Mouse (Mus musculus): Measurements from ENCODE around the gene Pvalb. TPM values are rescaled to one million over a fixed set of nuclear protein-coding genes. Genes with fewer than 3 reads are reported as not detected.

Pvalb gene
- polyA plus RNA-seq, 1 experiment from 2014 or later = not detected

DNA sequence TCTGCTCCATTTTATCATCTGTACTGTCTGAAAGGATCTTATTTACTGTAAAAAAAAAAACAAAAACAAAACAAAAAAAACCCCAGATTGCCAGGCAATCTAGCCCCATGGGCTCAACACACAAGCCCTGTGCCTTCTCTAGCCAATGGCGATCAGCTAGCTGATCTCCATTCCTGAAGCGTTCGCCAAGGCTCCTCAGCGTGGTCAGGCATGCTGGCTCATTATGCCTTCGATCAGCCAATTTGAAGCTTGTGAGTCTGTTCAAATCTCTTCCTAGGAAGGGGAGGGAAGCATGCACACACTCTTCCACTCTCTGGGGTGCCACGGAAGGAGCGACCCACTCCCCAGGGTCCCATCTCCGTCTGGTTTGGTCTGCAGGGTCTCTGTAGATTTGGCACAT lies 48.9 kb downstream of the Pvalb start:
- no peak overlapping the region for H3K4me3 ChIP-seq (ENCODE audit: low read depth, low read length)
- H3K9me3 ChIP-seq (ENCODE audit: low read length) = no peaks in the 10 kb centered on the region
- H3K27me3 ChIP-seq (replicated peaks; ENCODE audit: insufficient read depth, low read length) = no peaks in the 10 kb centered on the region
- no peak overlapping the region for H3K27ac ChIP-seq (ENCODE audit: low read length)
- no peaks in the 10 kb centered on the region for H3K4me1 ChIP-seq (ENCODE audit: insufficient read depth, low read depth, low read length)
- WGBS = 73% methylated on average over 8 of the region's 8 CpGs
- ATAC-seq (no peak), DNase-seq (ENCODE audit: low spot score) (no peak)
- H3K36me3 ChIP-seq (ENCODE audit: insufficient read depth, low read length) = no peaks in the 10 kb centered on the region
- TF ChIP-seq CTCF (IDR thresholded peaks at IDR 0.05) (no peak), EP300 (IDR thresholded peaks at IDR 0.05) (no peak)
- H3K9ac ChIP-seq (replicated peaks; ENCODE audit: low read depth) = no peak overlapping the region
- H3K4me2 ChIP-seq (replicated peaks; ENCODE audit: low read depth, low read length) = no peak overlapping the region

GRCm38 (mm10) chr15:78155421-78155820 lies 50.8 kb downstream of the Pvalb start:
- no peak for TF ChIP-seq CTCF (IDR thresholded peaks at IDR 0.05)
- no peak for TF ChIP-seq EP300 (IDR thresholded peaks at IDR 0.05)
- H3K4me1 ChIP-seq (ENCODE audit: insufficient read depth, low read depth, low read length) = no peaks in the 10 kb centered on the region
- no peaks in the 10 kb centered on the region for H3K27me3 ChIP-seq (replicated peaks; ENCODE audit: insufficient read depth, low read length)
- H3K27ac ChIP-seq (ENCODE audit: low read length) = no peak overlapping the region
- no peak overlapping the region for H3K9ac ChIP-seq (replicated peaks; ENCODE audit: low read depth)
- no peak overlapping the region for H3K4me3 ChIP-seq (ENCODE audit: low read depth, low read length)
- no peaks in the 10 kb centered on the region for H3K9me3 ChIP-seq (ENCODE audit: low read length)
- WGBS = 79% methylated on average over 6 of the region's 6 CpGs
- ATAC-seq (no peak), DNase-seq (ENCODE audit: low spot score) (no peak)
- no peaks in the 10 kb centered on the region for H3K36me3 ChIP-seq (ENCODE audit: insufficient read depth, low read length)
- H3K4me2 ChIP-seq (replicated peaks; ENCODE audit: low read depth, low read length) = no peak overlapping the region

- TF ChIP-seq EP300 (IDR thresholded peaks at IDR 0.05) (no peak), CTCF (IDR thresholded peaks at IDR 0.05) (no peak)
- Histone ChIP-seq H3K9ac (replicated peaks; ENCODE audit: low read depth) (no peak overlapping the region), H3K4me1 (ENCODE audit: insufficient read depth, low read depth, low read length) (no peaks in the 10 kb centered on the region), H3K4me3 (ENCODE audit: low read depth, low read length) (no peak overlapping the region), H3K36me3 (ENCODE audit: insufficient read depth, low read length) (no peaks in the 10 kb centered on the region), H3K4me2 (replicated peaks; ENCODE audit: low read depth, low read length) (no peak overlapping the region), H3K27ac (ENCODE audit: low read length) (no peak overlapping the region), H3K9me3 (ENCODE audit: low read length) (no peaks in the 10 kb centered on the region), H3K27me3 (replicated peaks; ENCODE audit: insufficient read depth, low read length) (no peaks in the 10 kb centered on the region)
- ATAC-seq (no peak), DNase-seq (ENCODE audit: low spot score) (no peak)
- WGBS = 52% methylated on average over 11 of the region's 11 CpGs
Measured at GRCm38 (mm10) chr15:78153045-78153775, 53.0 kb downstream of the Pvalb start.

- no peak for ATAC-seq
- Histone ChIP-seq H3K4me2 (replicated peaks; ENCODE audit: low read depth, low read length) (no peak overlapping the region), H3K9ac (replicated peaks; ENCODE audit: low read depth) (no peak overlapping the region), H3K4me3 (ENCODE audit: low read depth, low read length) (no peak overlapping the region), H3K4me1 (ENCODE audit: insufficient read depth, low read depth, low read length) (no peaks in the 10 kb centered on the region), H3K27me3 (replicated peaks; ENCODE audit: insufficient read depth, low read length) (no peaks in the 10 kb centered on the region), H3K27ac (ENCODE audit: low read length) (no peak overlapping the region), H3K9me3 (ENCODE audit: low read length) (no peaks in the 10 kb centered on the region), H3K36me3 (ENCODE audit: insufficient read depth, low read length) (no peaks in the 10 kb centered on the region)
- 59% methylated on average over 7 of the region's 7 CpGs for WGBS
- no peak for TF ChIP-seq CTCF (IDR thresholded peaks at IDR 0.05)
- no peak for TF ChIP-seq EP300 (IDR thresholded peaks at IDR 0.05)
- no peak for DNase-seq (ENCODE audit: low spot score)
Measured at GRCm38 (mm10) chr15:78148565-78148964, 57.6 kb downstream of the Pvalb start.

Other genes starting within 250 kb of the Pvalb start
- 0.21 and 0.24 TPM in 2 replicates for gene Foxred2, start 249.7 kb downstream of the Pvalb start, polyA plus RNA-seq (2015; fragmentation: Nextera tagmentation; extraction: Ambion mirVana)
- 82.4 and 95.8 TPM in 2 replicates for gene Eif3d, start 235.6 kb downstream of the Pvalb start, polyA plus RNA-seq (2015; fragmentation: Nextera tagmentation; extraction: Ambion mirVana)
- not detected in 2 replicates for gene Cacng2, start 86.4 kb downstream of the Pvalb start, polyA plus RNA-seq (2015; fragmentation: Nextera tagmentation; extraction: Ambion mirVana)
- gene Ift27, start 32.3 kb downstream of the Pvalb start, polyA plus RNA-seq (2015; fragmentation: Nextera tagmentation; extraction: Ambion mirVana) = 61.6 and 62.2 TPM in 2 replicates
- 12.6 and 13.4 TPM in 2 replicates for gene Ncf4, start 38.4 kb upstream of the Pvalb start, polyA plus RNA-seq (2015; fragmentation: Nextera tagmentation; extraction: Ambion mirVana)
- 0.84 and 0.95 TPM in 2 replicates for gene Csf2rb2, start 99.3 kb upstream of the Pvalb start, polyA plus RNA-seq (2015; fragmentation: Nextera tagmentation; extraction: Ambion mirVana)
- gene Csf2rb, start 119.4 kb upstream of the Pvalb start, polyA plus RNA-seq (2015; fragmentation: Nextera tagmentation; extraction: Ambion mirVana) = 7.8 and 8.7 TPM in 2 replicates
- gene Tex33, start 189.5 kb upstream of the Pvalb start, polyA plus RNA-seq (2015; fragmentation: Nextera tagmentation; extraction: Ambion mirVana) = not detected in 2 replicates
- 160 and 171 TPM in 2 replicates for gene Tst, start 199.5 kb upstream of the Pvalb start, polyA plus RNA-seq (2015; fragmentation: Nextera tagmentation; extraction: Ambion mirVana)
- gene Mpst, start 200.0 kb upstream of the Pvalb start, polyA plus RNA-seq (2015; fragmentation: Nextera tagmentation; extraction: Ambion mirVana) = 4.1 TPM in 2 replicates
- 23.4 and 27.4 TPM in 2 replicates for gene Kctd17, start 222.2 kb upstream of the Pvalb start, polyA plus RNA-seq (2015; fragmentation: Nextera tagmentation; extraction: Ambion mirVana)